Comparison of ENCODE assay signal across 27 mouse cellular contexts in the genomic region with DNA sequence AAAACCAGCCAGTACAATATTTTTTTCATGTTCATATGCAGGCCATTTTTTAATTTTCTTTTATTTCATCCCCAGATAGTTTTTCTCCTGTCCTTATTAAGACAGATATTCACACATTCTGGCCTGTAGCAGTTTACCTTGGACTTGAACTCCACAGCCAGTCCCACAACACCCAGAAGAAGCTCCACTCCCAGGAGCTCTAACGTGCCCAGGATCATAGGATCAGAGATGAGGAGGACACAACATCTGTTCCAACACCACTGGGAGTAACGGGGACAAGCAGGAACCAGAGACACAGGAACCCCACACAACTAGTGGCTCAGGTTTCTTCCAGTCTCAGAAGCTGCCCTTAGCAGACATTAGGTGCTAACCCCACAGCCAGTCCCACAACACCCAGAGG. TPM values are rescaled to one million over a fixed set of nuclear protein-coding genes. Genes with fewer than 3 reads are reported as not detected.
DNase-seq lines count a peak whose midpoint lies in the region; ATAC-seq and TF ChIP-seq lines count a peak whose summit lies in the region.
"Not testable (repeated sequence)": the region's sequence is repeated elsewhere in the genome, so short reads cannot be mapped to it uniquely, and the experiment has no call there.
"Had no signal": no experiment of that assay in that cellular context is flagged by ENCODE, and none has a peak within 500 bp of the region (broad histone marks: within the 10 kb centered on the region; RNA-seq: fewer than 3 reads in every experiment).

No protein-coding gene starts in this region.

- H3K4me2 ChIP-seq in hindbrain, embryonic 11.5 days (replicated peaks; ENCODE audit: low read depth, low read length); limb, embryonic 11.5 days (ENCODE audit: low read depth, severe bottlenecking); limb, embryonic 15.5 days; midbrain, embryonic 12.5 days (replicated peaks); midbrain, postnatal 0 days (ENCODE audit: low read depth, low read length, poor library complexity, severe bottlenecking): not testable (repeated sequence)

- not testable (repeated sequence) for H3K4me1 ChIP-seq in hindbrain, embryonic 11.5 days (replicated peaks; ENCODE audit: control insufficient read depth, insufficient read depth, low read length); limb, embryonic 11.5 days (ENCODE audit: control insufficient read depth, insufficient read depth, low read length); limb, embryonic 15.5 days; midbrain, embryonic 12.5 days; midbrain, postnatal 0 days (ENCODE audit: insufficient read depth, low read length)

- not testable (repeated sequence) for TF ChIP-seq CTCF in midbrain, postnatal 0 days (IDR thresholded peaks at IDR 0.05)

- 77% methylated on average over 2 of the region's 2 CpGs for WGBS in hindbrain, embryonic 11.5 days
- WGBS in limb, embryonic 11.5 days: 77% methylated on average over 2 of the region's 2 CpGs
- WGBS in limb, embryonic 15.5 days: 75% methylated on average over 2 of the region's 2 CpGs
- 70% methylated on average over 2 of the region's 2 CpGs for WGBS in midbrain, embryonic 12.5 days
- 65% methylated on average over 2 of the region's 2 CpGs for WGBS in midbrain, postnatal 0 days

- H3K27me3 ChIP-seq in hindbrain, embryonic 11.5 days (ENCODE audit: control insufficient read depth, insufficient read depth, low read length); limb, embryonic 11.5 days (ENCODE audit: control insufficient read depth, insufficient read depth, low read length); limb, embryonic 15.5 days; midbrain, embryonic 12.5 days; midbrain, postnatal 0 days (ENCODE audit: insufficient read depth, low read length): not testable (repeated sequence)

- not testable (repeated sequence) for H3K4me3 ChIP-seq in hindbrain, embryonic 11.5 days (ENCODE audit: low read depth, low read length); limb, embryonic 11.5 days (ENCODE audit: low read depth, low read length); limb, embryonic 15.5 days; midbrain, embryonic 12.5 days; midbrain, postnatal 0 days (ENCODE audit: low read depth, low read length)

- not testable (repeated sequence) for H3K36me3 ChIP-seq in hindbrain, embryonic 11.5 days (ENCODE audit: control insufficient read depth, insufficient read depth, low read length); limb, embryonic 11.5 days (ENCODE audit: control insufficient read depth, insufficient read depth, low read length); limb, embryonic 15.5 days; midbrain, embryonic 12.5 days; midbrain, postnatal 0 days (ENCODE audit: insufficient read depth, low read length)

- H3K9ac ChIP-seq in hindbrain, embryonic 11.5 days (ENCODE audit: low read depth, low read length); limb, embryonic 11.5 days (ENCODE audit: low read length); limb, embryonic 15.5 days; midbrain, embryonic 12.5 days (replicated peaks); midbrain, postnatal 0 days (replicated peaks; ENCODE audit: low read length, poor library complexity, severe bottlenecking): not testable (repeated sequence)

- peak; percentile 89 for DNase-seq in heart, adult 11 months
- DNase-seq in hindbrain, embryonic 11.5 days (ENCODE audit: low spot score); limb, embryonic 11.5 days (ENCODE audit: low spot score); midbrain, postnatal 0 days (ENCODE audit: low spot score): not testable (repeated sequence)

- ATAC-seq in hindbrain, embryonic 11.5 days (ENCODE audit: low FRiP score): peak; percentile 31; the same call in 1 of the 2 replicates
- 0 out of 2 replicates have a peak, but pooled peaks have one; percentile 26 for ATAC-seq in limb, embryonic 11.5 days (ENCODE audit: insufficient number of reproducible peaks, low FRiP score, low TSS enrichment, low read depth)
- ATAC-seq in limb, embryonic 15.5 days (ENCODE audit: insufficient number of reproducible peaks, low FRiP score, low TSS enrichment, low read depth): 0 out of 2 replicates have a peak, but pooled peaks have one; percentile 59
- peak; percentile 45 for ATAC-seq in midbrain, embryonic 12.5 days (ENCODE audit: low FRiP score, low read depth)
- 0 out of 2 replicates have a peak, but pooled peaks have one; percentile 15 for ATAC-seq in midbrain, postnatal 0 days (ENCODE audit: low FRiP score)

- H3K27ac ChIP-seq in hindbrain, embryonic 11.5 days (ENCODE audit: low read depth, low read length); limb, embryonic 11.5 days (replicated peaks; ENCODE audit: low read depth, low read length); limb, embryonic 15.5 days; midbrain, embryonic 12.5 days (replicated peaks); midbrain, postnatal 0 days (ENCODE audit: low read depth, low read length): not testable (repeated sequence)

- not testable (repeated sequence) for H3K9me3 ChIP-seq in hindbrain, embryonic 11.5 days (ENCODE audit: control insufficient read depth, low read length); limb, embryonic 11.5 days (ENCODE audit: control insufficient read depth, low read length)
- peaks cover 27% of the 10 kb centered on the region; the same call in 1 of the 2 replicates for H3K9me3 ChIP-seq in limb, embryonic 15.5 days
- H3K9me3 ChIP-seq in midbrain, embryonic 12.5 days: peaks cover 68% of the 10 kb centered on the region
- H3K9me3 ChIP-seq in midbrain, postnatal 0 days (ENCODE audit: low read length): peaks cover 29% of the 10 kb centered on the region

RNA-seq across cellular contexts. Expression of a gene that starts 37.7 kb away (rescaled TPM):
- 0.42 and 0.62 TPM in 2 replicates for polyA plus RNA-seq in hindbrain, embryonic 11.5 days (2014; fragmentation: Nextera tagmentation; extraction: Ambion mirVana)
- 0.68 TPM in 1 of 2 replicates, not detected in the other for polyA plus RNA-seq in limb, embryonic 11.5 days (2014; fragmentation: Nextera tagmentation; extraction: Ambion mirVana)
- 0.42 and 0.71 TPM in 2 replicates for polyA plus RNA-seq in limb, embryonic 15.5 days (2015; fragmentation: Nextera tagmentation; extraction: Ambion mirVana)
- polyA plus RNA-seq in midbrain, embryonic 12.5 days (2016; fragmentation: Nextera tagmentation; extraction: Ambion mirVana): 0.94 TPM in 1 of 2 replicates, not detected in the other
- not detected in 2 replicates for total RNA-seq in midbrain, postnatal 0 days (2014; rRNA removed)
- not detected in 2 replicates for polyA plus RNA-seq in midbrain, postnatal 0 days (2015; fragmentation: Nextera tagmentation; extraction: Ambion mirVana)
- total RNA-seq: adrenal gland, adult 2 months; adrenal gland, postnatal 14 days; adrenal gland, postnatal 4 days; common myeloid progenitor, adult 5-6 weeks; gastrocnemius, adult 18-20 months; gastrocnemius, postnatal 10 days; gastrocnemius, postnatal 36 days; granulocyte monocyte progenitor cell, adult 5-6 weeks; heart, adult 8-10 months; heart, postnatal 14 days; heart, postnatal 4 days; MEL had no signal
- polyA plus RNA-seq: adrenal gland, adult 2 months; CD4-positive, CD25-positive, alpha-beta regulatory T cell, adult 4 months; embryonic facial prominence, embryonic 12.5 days; forebrain, embryonic 10.5 days; forebrain, embryonic 13.5 days; forebrain, embryonic 16.5 days; heart, embryonic 11.5 days; heart, embryonic 16.5 days; hindbrain, embryonic 13.5 days; hindbrain, embryonic 16.5 days had no signal
